Mouse (Mus musculus) adrenal gland (tissue): ENCODE measurements around the gene Kif26b.

ENCODE experiments used
- intact Hi-C: fragments of 180-260 bp; cut with DNase I; formaldehyde crosslinking; loops from one replicate; pipeline ENCODE4 v1.15.1; 2025

The Kif26b gene

GRCm38 (mm10) chr1:178981641-178982040 lies 452.7 kb downstream of the Kif26b start:
- intact Hi-C loops: no loop called here

GRCm38 (mm10) chr1:178988176-178988575 lies 459.3 kb downstream of the Kif26b start:
- intact Hi-C loops: no loop called here
